Mouse (Mus musculus) limb, embryonic 14.5 days (tissue): Measurements from ENCODE around the gene Golga4. TPM values are rescaled to one million over a fixed set of nuclear protein-coding genes. Genes with fewer than 3 reads are reported as not detected.

Experiments used
- ATAC-seq: fragments of 200-750 bp; cut with Nextera tagmentation; 2 replicates; pipeline ENCODE4 v1.8.0; 2017; ENCODE audit warnings: low read depth, moderate number of reproducible peaks, moderate TSS enrichment; ENCODE audit not compliant: low FRiP score
- DNase-seq: peaks from one replicate; pipeline ENCODE4 v3.0.0-alpha.2; 2015; ENCODE audit warnings: low spot score
- H3K27ac ChIP-seq: fragments of 300-500 bp; sonication (generic); replicated peaks from 2 replicates; pipeline ENCODE4 v1.5.1; 2014; ENCODE audit warnings: low read depth, mild to moderate bottlenecking, low read length, moderate library complexity, mixed read lengths
- H3K27me3 ChIP-seq: fragments of 300-500 bp; sonication (generic); 2 replicates; pipeline ENCODE4 v1.6.1; 2014; ENCODE audit warnings: low read length, mixed read lengths; ENCODE audit not compliant: control insufficient read depth, insufficient read depth
- H3K36me3 ChIP-seq: fragments of 300-500 bp; sonication (generic); 2 replicates; pipeline ENCODE4 v1.6.1; 2014; ENCODE audit warnings: mild to moderate bottlenecking, low read length, moderate library complexity, mixed read lengths; ENCODE audit not compliant: control insufficient read depth, insufficient read depth
- H3K4me1 ChIP-seq: fragments of 300-500 bp; sonication (generic); 2 replicates; pipeline ENCODE4 v1.6.1; 2014; ENCODE audit warnings: antibody characterized with exemption, low read length, mixed read lengths; ENCODE audit not compliant: control insufficient read depth, insufficient read depth
- H3K4me2 ChIP-seq: fragments of 300-500 bp; sonication (generic); replicated peaks from 2 replicates; pipeline ENCODE4 v1.6.1; 2014; ENCODE audit warnings: low read depth, mild to moderate bottlenecking, low read length, moderate library complexity; ENCODE audit not compliant: severe bottlenecking
- H3K4me3 ChIP-seq: fragments of 300-500 bp; sonication (generic); replicated peaks from 2 replicates; pipeline ENCODE4 v1.5.1; 2014; ENCODE audit warnings: low read length
- H3K9ac ChIP-seq: fragments of 300-500 bp; sonication (generic); 2 replicates; pipeline ENCODE4 v1.6.1; 2014; ENCODE audit warnings: mild to moderate bottlenecking, low read depth, low read length, moderate library complexity; ENCODE audit not compliant: severe bottlenecking
- H3K9me3 ChIP-seq: fragments of 300-500 bp; sonication (generic); 2 replicates; pipeline ENCODE4 v1.6.1; 2016; ENCODE audit warnings: low read length; ENCODE audit not compliant: control insufficient read depth
- POLR2A ChIP-seq: fragments of 200-500 bp; IDR thresholded peaks from 2 replicates; pipeline ENCODE4 v1.8.0; 2012; ENCODE audit warnings: inconsistent platforms, mild to moderate bottlenecking, moderate library complexity, borderline replicate concordance; ENCODE audit not compliant: insufficient read depth, insufficient read length; ENCODE audit errors: extremely low read depth
- WGBS: fragments of 180-500 bp; shearing (Covaris S2); extraction: QIAGEN DNeasy Blood & Tissue Kit; methylation state at CpG from one replicate; pipeline ENCODE4 v1.1.7; 2014; 5-methylcytosine and 5-hydroxymethylcytosine counted together
- polyA plus RNA-seq, 2 experiments: library from polyadenylated mRNA; depleted of rRNA in 1 of 2; stranded (reverse) in 1 of 2; unstranded in 1 of 2; fragments of >200 nt; fragmentation: Nextera tagmentation in 1 of 2; extraction: Ambion mirVana in 1 of 2; gene quantifications; 2 replicates each; pipeline versions ENCODE4 v1.2.1 to v1.2.3; 2012 to 2014

The Golga4 gene
- polyA plus RNA-seq, 2 experiments, result 47.2 to 54.5 TPM

DNA sequence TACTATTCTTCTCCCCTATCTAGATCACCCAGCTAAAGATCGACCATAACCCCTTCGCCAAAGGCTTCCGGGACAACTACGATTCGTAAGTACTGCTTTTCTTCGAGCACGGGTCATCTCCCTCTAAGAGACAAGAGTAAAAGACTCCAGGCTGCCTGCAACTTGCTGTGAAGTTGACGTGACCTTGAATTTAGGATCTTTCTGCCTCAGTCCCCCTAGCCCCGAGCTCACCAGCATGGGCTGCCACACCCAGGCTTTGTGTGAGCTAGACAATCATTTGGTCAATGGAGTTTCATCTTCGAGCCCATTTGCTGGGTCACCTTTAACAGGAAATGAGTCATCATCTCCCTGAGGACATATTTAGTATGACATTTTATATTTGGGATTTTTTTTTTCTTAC is 23.9 kb upstream of the Golga4 start:
- no peak overlapping the region for H3K4me3 ChIP-seq
- DNase-seq, result no peak
- TF ChIP-seq POLR2A, result no peak
- peaks cover 11% of the 10 kb centered on the region; the same call in 1 of the 2 replicates for H3K4me1 ChIP-seq
- H3K9ac ChIP-seq, result no peak overlapping the region
- peaks cover 96% of the 10 kb centered on the region for H3K27me3 ChIP-seq
- no peak overlapping the region for H3K4me2 ChIP-seq
- WGBS, result 81% methylated on average over 10 of the region's 10 CpGs
- H3K27ac ChIP-seq, result no peak overlapping the region
- no peaks in the 10 kb centered on the region for H3K9me3 ChIP-seq
- ATAC-seq, result no peak
- H3K36me3 ChIP-seq, result no peaks in the 10 kb centered on the region

GRCm38 (mm10) chr9:118486361-118487095 is 19.5 kb upstream of the Golga4 start:
- Histone ChIP-seq H3K9ac (no peak overlapping the region), H3K27me3 (peaks cover 76% of the 10 kb centered on the region), H3K4me1 (peaks cover 3% of the 10 kb centered on the region; the same call in 1 of the 2 replicates), H3K36me3 (no peaks in the 10 kb centered on the region), H3K4me2 (no peak overlapping the region), H3K9me3 (no peaks in the 10 kb centered on the region), H3K27ac (no peak overlapping the region), H3K4me3 (no peak overlapping the region)
- TF ChIP-seq POLR2A, result no peak
- under 1% methylated on average over 32 of the region's 32 CpGs for whole genome bisulfite sequencing
- ATAC-seq, result no peak
- DNase-seq, result no peak

GRCm38 (mm10) chr9:118487096-118487395 is 19.0 kb upstream of the Golga4 start:
- ATAC-seq (no peak), DNase-seq (no peak)
- Histone ChIP-seq H3K4me3 (no peak overlapping the region), H3K27me3 (peaks cover 71% of the 10 kb centered on the region), H3K36me3 (no peaks in the 10 kb centered on the region), H3K9ac (no peak overlapping the region), H3K4me1 (peaks cover 3% of the 10 kb centered on the region; the same call in 1 of the 2 replicates), H3K9me3 (no peaks in the 10 kb centered on the region), H3K27ac (no peak overlapping the region), H3K4me2 (no peak overlapping the region)
- WGBS, result 0% methylated on average over 9 of the region's 9 CpGs
- TF ChIP-seq POLR2A, result no peak

- WGBS, result under 1% methylated on average over 22 of the region's 22 CpGs
- peaks cover 67% of the 10 kb centered on the region for H3K27me3 ChIP-seq
Observed at GRCm38 (mm10) chr9:118487636-118488035, 18.4 kb upstream of the Golga4 start.

GRCm38 (mm10) chr9:118488138-118488895 is 17.8 kb upstream of the Golga4 start:
- peak overlapping the region; percentile 25 for H3K4me3 ChIP-seq
- H3K9me3 ChIP-seq, result no peaks in the 10 kb centered on the region

More at GRCm38 (mm10) chr9:118487636-118488035, 18.4 kb upstream of the Golga4 start:
- peaks cover 3% of the 10 kb centered on the region; the same call in 1 of the 2 replicates for H3K4me1 ChIP-seq
- H3K9ac ChIP-seq, result no peak overlapping the region
- no peak overlapping the region for H3K27ac ChIP-seq
- TF ChIP-seq POLR2A, result no peak
- ATAC-seq, result no peak
- H3K4me2 ChIP-seq, result peak overlapping the region; percentile 47
- DNase-seq, result no peak
- no peaks in the 10 kb centered on the region for H3K36me3 ChIP-seq
- H3K9me3 ChIP-seq, result no peaks in the 10 kb centered on the region
- peak overlapping the region; percentile 25 for H3K4me3 ChIP-seq

More at GRCm38 (mm10) chr9:118488138-118488895, 17.8 kb upstream of the Golga4 start:
- Histone ChIP-seq H3K36me3 (no peaks in the 10 kb centered on the region), H3K9ac (no peak overlapping the region), H3K27me3 (peaks cover 61% of the 10 kb centered on the region), H3K4me2 (peak overlapping the region; percentile 47), H3K4me1 (peaks cover 3% of the 10 kb centered on the region; the same call in 1 of the 2 replicates), H3K27ac (no peak overlapping the region)
- DNase-seq (peak; percentile 65), ATAC-seq (no peak; the same call in 1 of the 2 replicates)
- TF ChIP-seq POLR2A, result no peak
- 2% methylated on average over 28 of the region's 28 CpGs for WGBS
